Mouse (Mus musculus) lung, adult 2 months (tissue): ENCODE results near the gene Dhx37. TPM values are rescaled to one million over a fixed set of nuclear protein-coding genes. Genes with fewer than 3 reads are reported as not detected.
A peak's percentile ranks its signal among the peaks of the same experiment; 100 is the strongest.
"Not testable (repeated sequence)": the region's sequence is repeated elsewhere in the genome, so short reads cannot be mapped to it uniquely, and the experiment has no call there.

Source experiments
- DNase-seq: peaks from one replicate; pipeline ENCODE4 v3.0.0; 2022
- H3K4me1 ChIP-seq: fragments of 200-500 bp; 2 replicates; pipeline ENCODE4 v1.6.1; 2011; ENCODE audit warnings: low read length; ENCODE audit not compliant: control insufficient read depth, insufficient read depth
- H3K4me3 ChIP-seq: fragments of 200-500 bp; replicated peaks from 2 replicates; pipeline ENCODE3; 2011; ENCODE audit warnings: low read depth, mild to moderate bottlenecking, control low read depth, low read length; ENCODE audit errors: extremely low read depth
- CTCF ChIP-seq: fragments of 200-500 bp; IDR thresholded peaks from 2 replicates; pipeline ENCODE4 v1.5.1; 2011; ENCODE audit warnings: mild to moderate bottlenecking, low read length, control low read depth; ENCODE audit not compliant: insufficient read depth
- POLR2A ChIP-seq: fragments of 200-500 bp; IDR thresholded peaks from 2 replicates; pipeline ENCODE4 v1.6.1; 2011; ENCODE audit warnings: low read depth, mild to moderate bottlenecking, control low read depth, low read length, borderline replicate concordance; ENCODE audit errors: extremely low read depth
- WGBS: fragments of 180-500 bp; shearing (Covaris S2); methylation state at CpG from one replicate; pipeline ENCODE4 v1.1.7; 2018; 5-methylcytosine and 5-hydroxymethylcytosine counted together
- polyA plus RNA-seq: library from polyadenylated mRNA; depleted of rRNA; stranded (reverse); fragments of >200 nt; gene quantifications from 2 replicates; pipeline ENCODE4 v1.2.3, GENCODE M21; 2012

Dhx37 gene
- polyA plus RNA-seq, 1 experiment = 13.4 TPM

DNA sequence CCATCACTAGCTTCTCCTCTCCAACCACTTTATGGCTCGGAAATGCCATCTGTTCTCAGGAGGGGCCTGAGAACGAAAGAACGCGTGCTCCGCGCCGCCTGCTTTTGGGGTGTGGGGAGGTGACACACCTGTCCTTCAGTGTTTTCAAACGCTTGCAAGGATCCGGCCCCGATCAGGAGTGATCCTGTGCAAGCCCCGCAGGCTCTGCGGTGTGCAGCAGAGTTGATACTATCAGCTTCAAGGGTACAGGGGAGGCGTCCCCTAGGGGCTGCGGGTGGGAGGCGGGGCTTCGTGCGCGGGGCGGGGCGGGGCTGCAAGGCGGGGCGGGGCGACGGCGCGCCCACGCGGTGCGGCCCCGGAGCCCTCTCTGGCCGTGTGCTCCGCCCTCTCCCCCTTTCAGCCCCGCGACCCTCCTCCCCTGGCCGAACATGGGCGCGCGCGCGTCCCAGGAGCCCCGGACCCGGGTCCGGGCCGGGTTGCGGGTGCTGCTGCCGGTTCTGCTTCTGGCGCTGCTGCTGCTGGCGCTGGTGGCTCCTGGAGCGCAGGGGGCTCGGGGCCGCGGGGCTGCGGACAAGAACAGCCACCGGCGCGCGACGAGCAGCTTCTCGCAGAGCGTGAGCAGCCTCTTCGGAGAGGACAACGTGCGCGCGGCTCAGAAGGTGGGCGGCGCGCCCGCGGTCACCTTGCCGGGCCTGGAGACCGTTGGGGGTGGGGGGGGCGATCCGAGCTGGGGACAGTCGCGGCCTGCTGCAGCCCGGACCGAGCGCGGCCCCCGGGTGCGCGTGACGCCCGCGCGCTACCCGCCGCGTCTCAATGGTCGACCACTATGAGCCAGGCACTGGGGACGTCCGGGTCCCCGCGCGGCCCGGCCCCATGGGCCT lies 7.6 kb upstream of the Dhx37 start, which contains the start of gene Bri3bp:
Gene Bri3bp, plus strand, starts transcription at position 335 of the 881 bp plus-strand sequence.
- under 1% methylated on average over 81 of the region's 97 CpGs for WGBS
- TF ChIP-seq POLR2A = no peak
- no peak for TF ChIP-seq CTCF
- Histone ChIP-seq H3K4me1 (no peaks in the 10 kb centered on the region), H3K4me3 (peak within 1 kb of the TSS; percentile 94)
- DNase-seq = peak; percentile 66

- no peak for TF ChIP-seq POLR2A
- no peak for TF ChIP-seq CTCF
- 11% methylated on average over 7 of the region's 7 CpGs for WGBS
- peak overlapping the region; percentile 94 for H3K4me3 ChIP-seq
- DNase-seq = no peak
- no peaks in the 10 kb centered on the region for H3K4me1 ChIP-seq
These were observed 6.8 kb upstream of the Dhx37 start for GRCm38 (mm10) chr5:125440583-125441233.

GRCm38 (mm10) chr5:125434347-125434746 lies 426 bp upstream of the Dhx37 start:
- not testable (repeated sequence) for H3K4me3 ChIP-seq, DNase-seq, H3K4me1 ChIP-seq
- WGBS = 60% methylated on average over 15 of the region's 15 CpGs

GRCm38 (mm10) chr5:125432324-125432723 lies 1.6 kb downstream of the Dhx37 start:
- not testable (repeated sequence) for DNase-seq, H3K4me3 ChIP-seq, H3K4me1 ChIP-seq
- 94% methylated on average over 2 of the region's 2 CpGs for WGBS

- 95% methylated on average over 10 of the region's 10 CpGs for WGBS
- DNase-seq = no peak
- Histone ChIP-seq H3K4me1 (no peaks in the 10 kb centered on the region), H3K4me3 (no peak overlapping the region)
- no peak for TF ChIP-seq POLR2A
- TF ChIP-seq CTCF = no peak
These were observed 7.6 kb downstream of the Dhx37 start for GRCm38 (mm10) chr5:125426343-125426742.

- no peak for DNase-seq
- no peak overlapping the region for H3K4me3 ChIP-seq
- TF ChIP-seq CTCF (no peak), POLR2A (no peak)
- no peaks in the 10 kb centered on the region for H3K4me1 ChIP-seq
- WGBS = 88% methylated on average over 10 of the region's 10 CpGs
These were observed 8.1 kb downstream of the Dhx37 start for GRCm38 (mm10) chr5:125425698-125426276.

- Histone ChIP-seq H3K4me3 (no peak overlapping the region), H3K4me1 (no peaks in the 10 kb centered on the region)
- no peak for DNase-seq
- TF ChIP-seq CTCF (no peak), POLR2A (no peak)
- 71% methylated on average over 11 of the region's 11 CpGs for WGBS
These were observed 14.8 kb downstream of the Dhx37 start for GRCm38 (mm10) chr5:125419124-125419523.

- TF ChIP-seq POLR2A (no peak), CTCF (no peak)
- DNase-seq = no peak
- no peak overlapping the region for H3K4me3 ChIP-seq
- WGBS = 89% methylated on average over 12 of the region's 12 CpGs
- H3K4me1 ChIP-seq = no peaks in the 10 kb centered on the region
These were observed 15.3 kb downstream of the Dhx37 start for GRCm38 (mm10) chr5:125418636-125419035.

DNA sequence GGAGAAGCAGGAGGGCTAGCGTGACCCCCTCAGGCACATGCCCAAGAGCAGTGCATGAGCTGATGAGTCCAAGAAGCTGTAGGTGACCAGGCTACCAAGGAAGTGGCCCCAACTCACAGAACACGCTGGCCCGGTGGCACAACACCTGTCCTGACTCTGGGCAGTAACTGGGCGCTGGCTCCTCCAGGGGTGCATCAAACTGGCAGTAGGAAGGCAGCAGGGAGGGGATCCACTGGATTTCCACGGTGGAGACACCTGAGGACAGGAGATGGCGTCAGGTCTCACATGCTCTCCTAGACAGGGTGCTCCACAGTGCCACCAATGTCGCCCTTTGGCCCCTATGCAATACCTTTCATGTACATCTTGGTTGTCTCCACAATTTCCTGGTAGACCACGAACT lies 17.7 kb downstream of the Dhx37 start:
- WGBS = 93% methylated on average over 8 of the region's 8 CpGs
- DNase-seq = no peak
- Histone ChIP-seq H3K4me1 (no peaks in the 10 kb centered on the region), H3K4me3 (no peak overlapping the region)
- TF ChIP-seq CTCF (no peak), POLR2A (no peak)

DNA sequence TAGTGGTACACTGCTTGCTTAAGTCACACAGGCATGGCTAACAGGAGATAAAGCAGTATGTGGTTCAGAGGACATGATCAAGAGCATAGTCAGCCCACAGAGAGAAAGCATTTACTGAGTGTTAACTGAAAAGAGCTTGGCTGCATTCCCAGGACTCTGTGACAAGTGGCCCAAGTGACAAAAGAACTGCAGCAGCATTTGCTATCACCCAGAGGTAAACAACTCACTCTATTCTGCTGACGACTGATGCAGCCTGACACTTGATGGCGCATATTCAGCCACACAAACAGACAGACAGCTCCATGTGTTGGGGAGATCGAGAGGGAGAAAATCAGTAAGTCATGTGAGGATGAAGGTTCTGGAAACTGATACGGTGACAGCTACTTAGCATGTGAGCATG lies 20.2 kb downstream of the Dhx37 start:
- Histone ChIP-seq H3K4me3 (no peak overlapping the region), H3K4me1 (no peaks in the 10 kb centered on the region)
- no peak for DNase-seq
- 52% methylated on average over 4 of the region's 4 CpGs for WGBS
- no peak for TF ChIP-seq CTCF
- no peak for TF ChIP-seq POLR2A

- H3K4me1 ChIP-seq, H3K4me3 ChIP-seq, DNase-seq: not testable (repeated sequence)
- WGBS = 83% methylated on average over 8 of the region's 8 CpGs
These were observed 21.4 kb downstream of the Dhx37 start for GRCm38 (mm10) chr5:125412536-125412935.
